Mouse (Mus musculus): ENCODE data around the gene Ccdc60.

GRCm38 (mm10) chr5:116115071-116115834 lies 173.5 kb downstream of the Ccdc60 start:
- TF ChIP-seq CTCF (conservative IDR thresholded peaks at IDR 0.05; ENCODE audit: insufficient read depth, insufficient read length, low read depth, low read length) (no peak), POLR2A (IDR thresholded peaks at IDR 0.05; ENCODE audit: low read depth, low read length) (no peak)

All from kidney, adult 2 months (tissue).